Mouse (Mus musculus) ES-Bruce4 (cell line): ENCODE data around the gene Zfp11.

ENCODE experiments used
- CTCF ChIP-seq: IDR thresholded peaks from one replicate; pipeline ENCODE4 v1.8.1; 2011; ENCODE audit warnings: low read depth, low read length
- EP300 ChIP-seq: IDR thresholded peaks from 2 replicates; pipeline ENCODE4 v1.6.1; 2011; ENCODE audit warnings: low read depth, low read length; ENCODE audit not compliant: insufficient read depth

DNA sequence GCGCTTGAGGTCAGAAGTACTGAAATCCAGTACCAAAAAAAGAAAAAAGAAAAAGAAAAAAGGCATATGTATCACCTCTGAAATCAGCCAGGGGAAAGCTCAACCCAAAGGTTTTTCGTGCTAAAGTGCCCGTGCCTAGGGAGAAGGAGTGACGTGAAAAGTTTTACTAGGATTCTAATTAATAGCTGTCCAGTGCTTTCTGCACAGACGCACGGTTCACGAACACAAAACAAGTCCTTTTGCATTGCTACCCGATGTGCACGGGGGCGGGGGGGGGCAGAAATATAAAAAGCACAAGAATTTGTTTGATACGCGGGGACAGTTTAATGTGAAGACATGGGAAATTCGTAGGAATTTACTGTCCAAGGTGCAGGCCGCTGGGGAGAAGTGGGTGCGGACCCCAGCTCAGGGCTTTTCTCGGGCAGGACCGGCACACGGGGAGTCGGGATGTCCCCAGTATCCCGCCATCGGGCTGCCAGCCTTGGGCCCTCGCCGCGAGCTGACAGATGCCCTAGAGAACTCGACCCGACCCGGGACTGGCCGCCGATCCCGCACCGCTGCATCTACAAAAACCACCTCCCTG, 355 bp downstream of the Zfp11 start:
- TF ChIP-seq CTCF: no peak
- TF ChIP-seq EP300: no peak
